Mouse (Mus musculus) erythroblast, embryonic 14.5 days (primary cell): ENCODE data around the gene Pnpla2.

ENCODE experiments used
- GATA1 ChIP-seq: IDR thresholded peaks from 2 replicates; pipeline ENCODE4 v1.6.1; 2012; ENCODE audit warnings: low read length, inconsistent platforms, mixed read lengths
- TAL1 ChIP-seq: IDR thresholded peaks from 3 replicates; pipeline ENCODE4 v1.6.1; 2012; ENCODE audit warnings: low read length, inconsistent platforms, mixed read lengths

- TF ChIP-seq GATA1 (no peak), TAL1 (no peak)
These were observed 7.6 kb upstream of the Pnpla2 start, which contains the start of gene Rplp2 for GRCm38 (mm10) chr7:141447110-141447991.
